ENCODE assay signal across 9 mouse cellular contexts in genomic region chr1:74238136-74238535, GRCm38 (mm10). TPM values are rescaled to one million over a fixed set of nuclear protein-coding genes. Genes with fewer than 3 reads are reported as not detected.
DNase-seq lines count a peak whose midpoint lies in the region; ATAC-seq and TF ChIP-seq lines count a peak whose summit lies in the region.
"Had no signal": no experiment of that assay in that cellular context is flagged by ENCODE, and none has a peak within 500 bp of the region (broad histone marks: within the 10 kb centered on the region; RNA-seq: fewer than 3 reads in every experiment).

No protein-coding gene starts in this region.

- WGBS in neural tube, embryonic 11.5 days = 76% methylated on average over 1 of the region's 1 CpGs
- 48% methylated on average over 1 of the region's 1 CpGs for WGBS in limb, embryonic 15.5 days
- WGBS in stomach, embryonic 15.5 days = 54% methylated on average over 1 of the region's 1 CpGs
- WGBS in thymus, adult 2 months = 3% methylated on average over 1 of the region's 1 CpGs

- no peak overlapping the region for H3K27ac ChIP-seq in neural tube, embryonic 11.5 days (ENCODE audit: low read depth, low read length)
- peak overlapping the region; percentile 54 for H3K27ac ChIP-seq in limb, embryonic 15.5 days
- H3K27ac ChIP-seq in stomach, embryonic 15.5 days = peak overlapping the region; percentile 95
- no peak overlapping the region; the same call in 1 of the 2 replicates for H3K27ac ChIP-seq in thymus, adult 2 months (ENCODE audit: control insufficient read depth, insufficient read depth, low read length)

- H3K36me3 ChIP-seq in neural tube, embryonic 11.5 days (ENCODE audit: control insufficient read depth, insufficient read depth, low read length) = no peaks in the 10 kb centered on the region
- H3K36me3 ChIP-seq in limb, embryonic 15.5 days = no peaks in the 10 kb centered on the region
- H3K36me3 ChIP-seq in stomach, embryonic 15.5 days = no peaks in the 10 kb centered on the region
- H3K36me3 ChIP-seq in thymus, adult 2 months (ENCODE audit: control insufficient read depth, insufficient read depth, low read length) = no peaks in the 10 kb centered on the region

- no peak for TF ChIP-seq CTCF in thymus, adult 2 months (IDR thresholded peaks at IDR 0.05; ENCODE audit: borderline replicate concordance, control insufficient read depth, extremely low read depth, insufficient read depth, low read length, poor library complexity)

- peak overlapping the region; percentile 98 for H3K4me3 ChIP-seq in neural tube, embryonic 11.5 days (ENCODE audit: low read depth, low read length)
- peak overlapping the region; percentile 94 for H3K4me3 ChIP-seq in limb, embryonic 15.5 days
- H3K4me3 ChIP-seq in stomach, embryonic 15.5 days (replicated peaks) = peak overlapping the region; percentile 89
- no peak overlapping the region for H3K4me3 ChIP-seq in thymus, adult 2 months (ENCODE audit: control insufficient read depth, insufficient read depth, low read length)

- no peaks in the 10 kb centered on the region for H3K9me3 ChIP-seq in neural tube, embryonic 11.5 days (ENCODE audit: control insufficient read depth, low read length)
- H3K9me3 ChIP-seq in limb, embryonic 15.5 days = no peaks in the 10 kb centered on the region
- no peaks in the 10 kb centered on the region for H3K9me3 ChIP-seq in stomach, embryonic 15.5 days

- TF ChIP-seq POLR2A in thymus, adult 2 months (IDR thresholded peaks at IDR 0.05; ENCODE audit: control insufficient read depth, extremely low read depth, insufficient read depth, low read length, poor library complexity) = no peak

- ATAC-seq in neural tube, embryonic 11.5 days (ENCODE audit: insufficient read depth, low FRiP score, low TSS enrichment) = no peak
- ATAC-seq in limb, embryonic 15.5 days (ENCODE audit: insufficient number of reproducible peaks, low FRiP score, low TSS enrichment, low read depth) = no peak
- no peak for ATAC-seq in stomach, embryonic 15.5 days (ENCODE audit: insufficient read depth, low FRiP score, low read depth)

- H3K4me1 ChIP-seq in neural tube, embryonic 11.5 days (ENCODE audit: control insufficient read depth, insufficient read depth, low read length) = peaks cover 23% of the 10 kb centered on the region; the same call in 1 of the 2 replicates
- peaks cover 30% of the 10 kb centered on the region for H3K4me1 ChIP-seq in limb, embryonic 15.5 days
- H3K4me1 ChIP-seq in stomach, embryonic 15.5 days = peaks cover 32% of the 10 kb centered on the region
- H3K4me1 ChIP-seq in thymus, adult 2 months (replicated peaks; ENCODE audit: control insufficient read depth, insufficient read depth, low read length) = peaks cover 18% of the 10 kb centered on the region

- H3K9ac ChIP-seq in neural tube, embryonic 11.5 days (ENCODE audit: low read length) = no peak overlapping the region
- H3K9ac ChIP-seq in limb, embryonic 15.5 days = no peak overlapping the region
- peak overlapping the region; percentile 95; the same call in 1 of the 2 replicates for H3K9ac ChIP-seq in stomach, embryonic 15.5 days

- H3K4me2 ChIP-seq in neural tube, embryonic 11.5 days (ENCODE audit: low read depth) = peak overlapping the region; percentile 78
- peak overlapping the region; percentile 67 for H3K4me2 ChIP-seq in limb, embryonic 15.5 days
- peak overlapping the region; percentile 78 for H3K4me2 ChIP-seq in stomach, embryonic 15.5 days

- DNase-seq in neural tube, embryonic 11.5 days (ENCODE audit: low spot score) = no peak
- DNase-seq in neural tube, embryonic 10.5 days (ENCODE audit: extremely low spot score, low spot score) = no peak
- peak; percentile 50 for DNase-seq in fat pad, adult 2 months (ENCODE audit: extremely low read depth, low read depth, low spot score)
- no peak for DNase-seq in retina, embryonic 14.5 days (ENCODE audit: low spot score)
- no peak for DNase-seq in urinary bladder, postnatal 25 days (ENCODE audit: low spot score)
- DNase-seq in thymus, adult 2 months = no peak

- no peaks in the 10 kb centered on the region for H3K27me3 ChIP-seq in neural tube, embryonic 11.5 days (ENCODE audit: control insufficient read depth, insufficient read depth, low read length)
- H3K27me3 ChIP-seq in limb, embryonic 15.5 days = no peaks in the 10 kb centered on the region
- no peaks in the 10 kb centered on the region for H3K27me3 ChIP-seq in stomach, embryonic 15.5 days (replicated peaks)
- no peaks in the 10 kb centered on the region for H3K27me3 ChIP-seq in thymus, adult 2 months (ENCODE audit: control insufficient read depth, insufficient read depth, low read length)

RNA-seq across cellular contexts. Expression of gene Arpc2, which starts 2.3 kb away (rescaled TPM):
- 308 and 318 TPM in 2 replicates for polyA plus RNA-seq in neural tube, embryonic 11.5 days (2014; fragmentation: Nextera tagmentation; extraction: Ambion mirVana)
- polyA plus RNA-seq in limb, embryonic 15.5 days (2015; fragmentation: Nextera tagmentation; extraction: Ambion mirVana) = 441 and 463 TPM in 2 replicates
- polyA plus RNA-seq in stomach, embryonic 15.5 days (2015; fragmentation: Nextera tagmentation; extraction: Ambion mirVana) = 493 and 505 TPM in 2 replicates
- polyA plus RNA-seq in thymus, adult 2 months (2012; rRNA removed) = 263 and 279 TPM in 2 replicates

RNA-seq across cellular contexts. Expression of gene Gpbar1, which starts 40.2 kb away (rescaled TPM):
- polyA plus RNA-seq in neural tube, embryonic 11.5 days (2014; fragmentation: Nextera tagmentation; extraction: Ambion mirVana) = 0.21 and 0.38 TPM in 2 replicates
- 0.18 TPM in 1 of 2 replicates, not detected in the other for polyA plus RNA-seq in limb, embryonic 15.5 days (2015; fragmentation: Nextera tagmentation; extraction: Ambion mirVana)
- polyA plus RNA-seq in stomach, embryonic 15.5 days (2015; fragmentation: Nextera tagmentation; extraction: Ambion mirVana) = 1.1 and 1.3 TPM in 2 replicates
- polyA plus RNA-seq in thymus, adult 2 months (2012; rRNA removed) = 0.40 and 1.3 TPM in 2 replicates

RNA-seq across cellular contexts. Expression of gene Cxcr1, which starts 43.7 kb away (rescaled TPM):
- polyA plus RNA-seq in neural tube, embryonic 11.5 days (2014; fragmentation: Nextera tagmentation; extraction: Ambion mirVana) = not detected in 2 replicates
- polyA plus RNA-seq in limb, embryonic 15.5 days (2015; fragmentation: Nextera tagmentation; extraction: Ambion mirVana) = not detected in 2 replicates
- polyA plus RNA-seq in stomach, embryonic 15.5 days (2015; fragmentation: Nextera tagmentation; extraction: Ambion mirVana) = not detected in 2 replicates
- not detected in 2 replicates for polyA plus RNA-seq in thymus, adult 2 months (2012; rRNA removed)
- polyA plus RNA-seq: gonadal fat pad, adult 2 months had no signal

RNA-seq across cellular contexts. Expression of gene Aamp, which starts 46.4 kb away (rescaled TPM):
- polyA plus RNA-seq in neural tube, embryonic 11.5 days (2014; fragmentation: Nextera tagmentation; extraction: Ambion mirVana) = 195 and 215 TPM in 2 replicates
- 232 and 249 TPM in 2 replicates for polyA plus RNA-seq in limb, embryonic 15.5 days (2015; fragmentation: Nextera tagmentation; extraction: Ambion mirVana)
- polyA plus RNA-seq in stomach, embryonic 15.5 days (2015; fragmentation: Nextera tagmentation; extraction: Ambion mirVana) = 229 and 235 TPM in 2 replicates
- 183 and 201 TPM in 2 replicates for polyA plus RNA-seq in thymus, adult 2 months (2012; rRNA removed)

RNA-seq across cellular contexts. Expression of gene Pnkd, which starts 46.6 kb away (rescaled TPM):
- polyA plus RNA-seq in neural tube, embryonic 11.5 days (2014; fragmentation: Nextera tagmentation; extraction: Ambion mirVana) = 104 and 107 TPM in 2 replicates
- 104 and 114 TPM in 2 replicates for polyA plus RNA-seq in limb, embryonic 15.5 days (2015; fragmentation: Nextera tagmentation; extraction: Ambion mirVana)
- 117 and 124 TPM in 2 replicates for polyA plus RNA-seq in stomach, embryonic 15.5 days (2015; fragmentation: Nextera tagmentation; extraction: Ambion mirVana)
- polyA plus RNA-seq in thymus, adult 2 months (2012; rRNA removed) = 41.1 and 50.1 TPM in 2 replicates

Comparison
In these comparisons a context has a peak if more than half of its experiments do, and no peak if none do; other contexts are left out.
1. H3K27ac ChIP-seq: peak in limb, embryonic 15.5 days (single experiment) and stomach, embryonic 15.5 days (single experiment); none in neural tube, embryonic 11.5 days (single experiment) and thymus, adult 2 months (single experiment).
2. Peak in every context shown above with its lines, with median percentiles within 50 percentile points of each other: H3K4me2 ChIP-seq.